Mouse (Mus musculus) urinary bladder, postnatal 36 days (tissue): Measurements from ENCODE around the gene Smoc2.

Experiments used
- DNase-seq, 2 experiments: peaks; one replicate each; pipeline ENCODE4 v3.0.0; 2022; ENCODE audit warnings: low spot score in 2 of 2, mixed read lengths in 1 of 2

Gene Smoc2

GRCm38 (mm10) chr17:14279177-14279965 is at the start of gene Smoc2:
Gene Smoc2 (plus strand): TSS chr17:14279506.
- DNase-seq = peak; percentile 30 to 37

- DNase-seq = no peak
Measured at GRCm38 (mm10) chr17:14230698-14231430, 48.4 kb upstream of the Smoc2 start.

- peak; percentile 77 to 83 for DNase-seq
Measured at GRCm38 (mm10) chr17:14232629-14233028, 46.7 kb upstream of the Smoc2 start.

- DNase-seq = no peak
Measured at GRCm38 (mm10) chr17:14233658-14234057, 45.6 kb upstream of the Smoc2 start.

GRCm38 (mm10) chr17:14234774-14235389 is 44.4 kb upstream of the Smoc2 start:
- no peak for DNase-seq

- no peak for DNase-seq
Measured at GRCm38 (mm10) chr17:14237134-14237533, 42.2 kb upstream of the Smoc2 start.

- DNase-seq = no peak
Measured at GRCm38 (mm10) chr17:14239960-14240359, 39.3 kb upstream of the Smoc2 start.

GRCm38 (mm10) chr17:14242634-14243033 is 36.7 kb upstream of the Smoc2 start:
- DNase-seq = no peak

GRCm38 (mm10) chr17:14244195-14244965 is 34.9 kb upstream of the Smoc2 start:
- DNase-seq = peak; percentile 27 to 53

- DNase-seq = no peak
Measured at GRCm38 (mm10) chr17:14246266-14246665, 33.0 kb upstream of the Smoc2 start.

GRCm38 (mm10) chr17:14247931-14248330 is 31.4 kb upstream of the Smoc2 start:
- DNase-seq = no peak

GRCm38 (mm10) chr17:14249595-14249994 is 29.7 kb upstream of the Smoc2 start:
- peak in 1 of 2 experiments; percentile 60 for DNase-seq

GRCm38 (mm10) chr17:14250401-14250800 is 28.9 kb upstream of the Smoc2 start:
- no peak for DNase-seq

- DNase-seq = peak in 1 of 2 experiments; percentile 34
Measured at GRCm38 (mm10) chr17:14252456-14252855, 26.9 kb upstream of the Smoc2 start.

- DNase-seq = no peak
Measured at GRCm38 (mm10) chr17:14254616-14255015, 24.7 kb upstream of the Smoc2 start.

GRCm38 (mm10) chr17:14257799-14258520 is 21.3 kb upstream of the Smoc2 start:
- no peak for DNase-seq

GRCm38 (mm10) chr17:14258906-14259305 is 20.4 kb upstream of the Smoc2 start:
- DNase-seq = no peak

GRCm38 (mm10) chr17:14260966-14261365 is 18.3 kb upstream of the Smoc2 start:
- no peak for DNase-seq

GRCm38 (mm10) chr17:14262217-14262616 is 17.1 kb upstream of the Smoc2 start:
- DNase-seq = no peak

GRCm38 (mm10) chr17:14268001-14268400 is 11.3 kb upstream of the Smoc2 start:
- DNase-seq = no peak

- DNase-seq = peak in 1 of 2 experiments; percentile 21
Measured at GRCm38 (mm10) chr17:14273386-14273785, 5.9 kb upstream of the Smoc2 start.
